Mouse (Mus musculus) adrenal gland, adult 18-20 months (tissue): ENCODE results near the gene Zfp677. TPM values are rescaled to one million over a fixed set of nuclear protein-coding genes. Genes with fewer than 3 reads are reported as not detected.
"Not testable (repeated sequence)": the region's sequence is repeated elsewhere in the genome, so short reads cannot be mapped to it uniquely, and the experiment has no call there.

ENCODE experiments used
- DNase-seq, 2 experiments: peaks; one replicate each; pipeline ENCODE4 v3.0.0; 2021 to 2022; ENCODE audit warnings: low spot score in 2 of 2
- long read RNA-seq, 2 experiments: library from polyadenylated mRNA; stranded (forward); transcript quantifications; one replicate each; pipeline ENCODE4 v2.0.0; 2021
- total RNA-seq, 2 experiments: library from RNA; stranded (reverse); gene quantifications; 1 replicate in 1 of 2; 2 replicates in 1 of 2; pipeline ENCODE4 v1.2.3; 2021

Zfp677 gene
- 1 to 10 TPM; 2.3 to 3.4 TPM for total RNA-seq
- long read RNA-seq, experiment 1 = 0 reads
- long read RNA-seq, experiment 2, partial matches to known transcripts = 0 of 6 reads
- long read RNA-seq, experiment 2, other reads (novel, unspliced or antisense) = 3 of 6 reads

DNA sequence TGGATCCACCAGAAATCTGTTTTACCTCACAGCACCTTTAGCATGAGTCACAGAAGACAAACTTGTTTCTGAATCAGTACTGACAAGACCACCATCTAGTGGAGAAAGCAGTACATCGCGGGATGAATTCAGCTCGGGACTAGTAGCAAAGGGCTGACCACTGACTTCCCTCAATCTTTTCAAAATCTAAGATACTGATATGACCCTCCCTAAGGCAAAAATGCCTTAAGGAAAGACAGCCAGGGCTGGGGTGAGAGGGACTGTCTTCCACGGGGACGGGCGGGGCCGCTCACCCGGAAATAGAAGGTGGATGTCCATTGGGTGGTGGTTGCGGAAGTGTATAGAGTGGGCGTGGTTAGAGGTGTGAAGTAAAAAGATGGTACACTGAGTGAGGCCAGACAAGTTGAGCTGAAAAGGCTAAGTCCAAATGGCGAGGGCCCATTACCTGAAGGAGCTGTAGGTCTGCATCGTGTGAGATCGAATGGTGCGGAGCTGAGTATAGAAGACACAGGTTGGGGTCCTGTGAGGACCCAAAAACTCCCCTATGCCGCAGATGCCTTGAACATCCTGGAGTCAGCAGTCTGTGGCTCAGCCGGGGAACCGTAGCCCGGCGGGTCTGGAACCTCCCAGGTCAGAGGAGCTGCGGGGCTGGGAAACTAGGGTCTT lies at the start of gene Zfp677:
Gene Zfp677, plus strand, starts transcription at position 358 of the 666 bp plus-strand sequence.
- DNase-seq = peak; percentile 58 to 67

DNA sequence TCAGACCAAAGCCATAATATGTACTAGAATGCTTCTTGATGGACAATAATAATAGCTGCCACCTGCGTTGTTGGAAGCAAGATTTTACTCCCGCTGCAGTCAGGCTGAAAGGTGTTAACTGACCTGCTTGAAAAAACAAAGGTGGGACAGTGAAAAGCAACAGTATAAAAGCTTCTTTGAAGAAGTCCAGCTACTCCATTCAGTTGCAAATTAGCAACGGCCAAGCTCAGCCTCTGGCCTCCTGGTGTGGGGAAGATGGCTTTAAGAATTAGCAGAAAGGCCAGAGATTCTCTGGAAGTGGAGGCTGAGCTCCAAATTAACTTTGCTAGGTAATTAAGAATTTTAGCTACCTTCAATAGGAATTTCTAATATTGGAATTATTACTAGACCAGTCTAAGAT lies 15.5 kb upstream of the Zfp677 start:
- DNase-seq = not testable (repeated sequence)

DNA sequence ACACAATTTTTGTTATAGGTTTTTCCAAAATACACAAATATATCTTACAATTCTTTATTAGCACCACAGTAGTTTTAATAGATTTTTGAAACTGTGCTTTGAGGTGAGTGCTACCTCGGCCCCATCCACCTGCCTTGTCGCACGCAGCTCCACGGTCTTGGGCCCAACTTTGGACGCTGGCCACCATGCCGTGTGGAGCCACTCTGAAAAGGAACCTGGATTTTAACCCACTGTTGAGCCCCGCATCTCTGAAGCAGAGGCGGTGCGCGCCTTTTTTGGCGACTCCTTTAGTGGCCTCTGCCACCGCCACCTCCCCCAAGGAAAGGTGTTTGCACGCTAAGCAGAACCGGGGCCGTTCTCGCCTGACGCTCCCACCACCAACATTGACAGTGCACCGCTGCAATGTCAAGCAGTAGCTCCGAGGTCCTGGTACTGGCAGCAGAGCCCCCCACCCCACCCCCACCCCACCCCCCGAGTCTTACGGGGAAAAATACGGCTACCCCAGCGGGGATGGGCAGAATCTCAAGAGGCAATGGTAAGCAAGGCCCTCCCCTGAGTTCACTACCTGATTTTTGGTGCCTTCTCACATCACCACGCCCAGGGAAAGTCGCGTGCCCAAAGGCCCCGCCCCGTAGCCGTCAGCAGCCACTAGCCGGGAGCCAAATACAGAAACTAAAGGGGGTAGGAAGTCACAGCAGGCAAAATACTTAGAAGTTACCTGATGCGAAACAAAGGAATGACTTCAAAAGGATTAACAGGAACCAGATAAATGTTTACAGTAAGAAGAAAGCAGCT lies 13.4 kb upstream of the Zfp677 start:
- DNase-seq = no peak

DNA sequence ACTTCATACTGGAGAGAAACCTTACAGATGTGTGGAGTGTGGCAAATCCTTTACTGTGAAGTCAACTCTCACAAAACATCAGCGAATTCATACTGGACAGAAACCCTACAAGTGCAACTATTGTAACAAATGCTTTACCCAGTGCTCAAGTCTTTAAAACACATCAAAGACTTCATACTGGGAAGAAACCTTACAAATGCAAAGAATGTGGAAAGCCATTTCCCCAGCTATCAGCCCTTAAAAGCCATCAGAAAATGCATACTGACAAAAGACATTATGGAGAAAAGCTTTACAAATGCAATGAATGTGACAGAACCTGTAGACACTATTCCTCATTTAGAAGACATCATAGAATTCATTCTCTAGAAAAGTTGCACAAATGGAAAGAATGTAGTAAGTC lies 8.2 kb upstream of the Zfp677 start:
- DNase-seq = no peak

DNA sequence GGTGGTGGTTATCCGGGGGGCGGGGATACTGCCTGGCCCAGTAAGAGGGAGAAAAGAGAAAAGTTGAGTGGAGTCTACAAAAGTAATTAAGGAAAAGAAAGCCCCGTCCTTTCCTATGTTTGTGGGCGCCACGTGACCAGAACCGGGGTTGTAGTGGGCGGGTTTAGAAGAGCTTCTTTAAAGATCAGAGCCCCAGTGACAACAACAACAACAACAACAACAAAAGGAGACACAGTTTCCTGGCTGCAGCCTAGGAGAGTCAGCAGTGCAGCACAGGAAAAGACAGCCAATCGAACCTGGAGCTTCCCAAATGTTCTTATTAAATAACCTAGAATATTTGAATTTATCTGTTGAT lies 486 bp downstream of the Zfp677 start:
- DNase-seq = no peak

DNA sequence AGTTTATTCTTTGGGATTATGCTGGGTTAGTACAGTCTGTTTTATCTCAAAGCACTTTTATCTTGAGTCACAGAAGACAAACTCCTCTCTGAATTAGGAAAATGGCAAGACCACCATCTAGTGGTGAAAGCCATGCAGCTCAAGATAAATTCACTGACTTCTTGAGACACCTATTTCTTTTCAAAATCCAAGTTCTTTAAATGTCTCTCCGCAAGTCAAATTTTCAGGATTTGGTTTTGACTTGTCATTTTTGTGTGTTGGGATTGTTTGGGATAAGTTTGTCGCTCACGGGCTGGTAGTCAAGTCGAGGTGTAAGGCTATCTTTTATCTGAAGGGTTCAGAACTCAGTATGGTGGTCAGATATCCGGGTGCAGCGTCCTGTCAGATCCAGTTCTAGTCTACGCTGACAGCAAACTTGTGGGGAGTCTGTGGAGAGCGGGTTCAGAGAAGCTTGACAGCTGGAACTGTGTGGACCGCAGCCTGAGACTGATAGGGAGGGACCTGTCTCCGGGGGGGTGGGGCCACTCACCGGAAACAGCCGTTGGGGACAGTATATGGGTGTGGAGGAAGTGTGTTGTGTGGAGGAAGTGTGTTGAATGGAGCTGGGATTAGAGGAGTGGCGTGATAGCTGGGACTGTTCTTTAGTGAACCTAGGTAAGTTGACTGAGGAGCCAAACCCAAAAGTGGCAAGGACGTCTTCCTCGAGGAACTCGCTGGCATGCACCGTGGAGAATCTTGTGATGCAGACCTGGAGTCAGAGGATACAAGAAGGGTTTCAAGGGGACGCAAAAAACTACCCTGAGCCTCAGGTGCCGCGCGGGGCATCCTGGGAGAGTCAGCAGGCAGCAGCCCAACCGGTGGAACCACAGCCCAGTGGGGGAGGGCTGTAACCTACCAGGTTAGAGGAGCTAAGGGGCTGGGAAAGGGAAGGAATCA lies 39.4 kb downstream of the Zfp677 start, which contains the start of gene Zfp54:
Gene Zfp54, plus strand, starts transcription at position 564 of the 936 bp plus-strand sequence.
- peak; percentile 57 for DNase-seq

DNA sequence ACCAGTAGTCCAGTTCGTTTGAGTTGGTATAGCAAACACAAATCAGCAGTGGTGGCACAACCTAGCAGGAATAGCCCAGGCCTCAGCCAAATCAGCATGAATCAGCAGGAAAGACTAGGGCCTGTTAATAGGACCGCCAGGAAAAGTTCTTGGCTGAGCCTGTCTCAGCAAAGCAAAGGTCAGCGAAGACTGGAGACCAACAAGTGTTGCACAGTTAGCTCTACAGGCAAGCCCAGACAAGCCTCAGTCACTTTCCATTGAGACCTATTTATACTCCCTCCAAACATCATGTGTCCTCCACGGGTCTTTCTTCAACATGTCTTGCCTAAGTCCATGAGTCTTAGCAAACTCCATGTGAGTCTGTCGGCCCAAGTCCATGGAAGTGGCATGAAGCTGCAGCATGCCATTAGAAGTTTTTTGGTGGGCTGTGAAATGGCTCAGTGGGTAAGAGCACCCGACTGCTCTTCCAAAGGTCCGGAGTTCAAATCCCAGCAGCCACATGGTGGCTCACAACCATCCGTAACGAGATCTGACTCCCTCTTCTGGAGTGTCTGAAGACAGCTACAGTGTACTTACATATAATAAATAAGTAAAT lies 55.4 kb downstream of the Zfp677 start:
- not testable (repeated sequence) for DNase-seq

Other genes with a start within 250 kb of the Zfp677 start
- gene Vmn1r234, start 157.7 kb upstream of the Zfp677 start, total RNA-seq = not detected
- gene Vmn1r235, start 127.3 kb upstream of the Zfp677 start, total RNA-seq = not detected
- not detected for gene Vmn1r236, start 100.8 kb upstream of the Zfp677 start, total RNA-seq
- gene Vmn1r237, start 71.9 kb upstream of the Zfp677 start, total RNA-seq = not detected
- 1 to 10 TPM; 2.4 to 3.4 TPM for gene Zfp54, start 39.5 kb downstream of the Zfp677 start, total RNA-seq
- gene Zfp51, start 66.6 kb downstream of the Zfp677 start, total RNA-seq = 1 to 10 TPM; 6.1 to 7.9 TPM
- 1 to 10 TPM; 3.1 to 4.7 TPM for gene Zfp53, start 105.2 kb downstream of the Zfp677 start, total RNA-seq
- gene Zfp52, start 151.8 kb downstream of the Zfp677 start, total RNA-seq = 10 to 100 TPM; 21.3 to 41.2 TPM
- 10 to 100 TPM in 1 of 2 experiments, 1 to 10 TPM in 1; 9.7 to 12.3 TPM for gene Zfp948, start 183.3 kb downstream of the Zfp677 start, total RNA-seq